27 mouse cellular contexts compared by ENCODE assay signal in the genomic region with DNA sequence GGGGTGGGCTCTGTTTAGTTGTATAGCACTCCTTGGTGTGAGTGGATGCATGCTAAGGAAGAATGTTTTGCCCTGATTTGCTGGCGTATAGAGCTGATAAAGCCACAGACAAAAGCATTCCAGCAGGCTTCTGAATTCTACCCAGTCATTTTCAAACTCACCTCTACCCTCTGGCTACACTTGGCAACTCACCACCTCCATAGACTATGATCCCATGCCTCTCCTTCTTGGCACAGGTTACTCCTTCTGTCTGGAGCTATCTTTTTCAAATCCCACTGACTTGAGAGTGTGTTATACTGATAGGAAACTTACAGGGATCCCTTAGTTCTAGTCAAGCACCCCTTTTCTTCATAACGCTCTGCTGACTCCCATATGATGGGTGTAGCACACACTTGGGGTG. TPM values are rescaled to one million over a fixed set of nuclear protein-coding genes. Genes with fewer than 3 reads are reported as not detected.
"Had no signal": no experiment of that assay in that cellular context is flagged by ENCODE, and none has a peak within 500 bp of the region (broad histone marks: within the 10 kb centered on the region; RNA-seq: fewer than 3 reads in every experiment).

No protein-coding gene starts in this region.

- H3K27ac ChIP-seq: gastrocnemius, adult 2 months; heart, adult 2 months; heart, embryonic 13.5 days; heart, embryonic 15.5 days; hindbrain, embryonic 10.5 days; hindbrain, embryonic 12.5 days; hindbrain, embryonic 14.5 days; intestine, embryonic 15.5 days; kidney, postnatal 0 days; layer of hippocampus, adult 2 months; left cerebral cortex, adult 2 months; limb, embryonic 10.5 days; limb, embryonic 12.5 days; liver, embryonic 13.5 days; liver, embryonic 15.5 days had no signal

- ATAC-seq: hindbrain, embryonic 16.5 days; inflammation-experienced regulatory T-cells, adult 6 months; intestine, embryonic 15.5 days; intestine, postnatal 0 days; liver, postnatal 0 days had no signal

- H3K27me3 ChIP-seq: heart, embryonic 15.5 days; hindbrain, embryonic 12.5 days; intestine, embryonic 15.5 days; limb, embryonic 12.5 days; liver, embryonic 13.5 days; liver, embryonic 15.5 days had no signal

- H3K9me3 ChIP-seq: heart, embryonic 13.5 days; heart, embryonic 15.5 days; hindbrain, embryonic 10.5 days; hindbrain, embryonic 12.5 days; intestine, embryonic 15.5 days; limb, embryonic 10.5 days; limb, embryonic 12.5 days; liver, embryonic 13.5 days; liver, embryonic 15.5 days had no signal

- H3K4me3 ChIP-seq: gastrocnemius, adult 2 months; heart, adult 2 months; heart, embryonic 13.5 days; heart, embryonic 15.5 days; hindbrain, embryonic 10.5 days; hindbrain, embryonic 12.5 days; intestine, embryonic 15.5 days; layer of hippocampus, adult 2 months; left cerebral cortex, adult 2 months; limb, embryonic 10.5 days; limb, embryonic 12.5 days; liver, embryonic 13.5 days; liver, embryonic 15.5 days had no signal

- H3K36me3 ChIP-seq: heart, embryonic 13.5 days; heart, embryonic 15.5 days; hindbrain, embryonic 10.5 days; hindbrain, embryonic 12.5 days; intestine, embryonic 15.5 days; limb, embryonic 10.5 days; limb, embryonic 12.5 days; liver, embryonic 13.5 days; liver, embryonic 15.5 days had no signal

- H3K4me1 ChIP-seq: hindbrain, embryonic 10.5 days; hindbrain, embryonic 12.5 days; intestine, embryonic 15.5 days; limb, embryonic 12.5 days; liver, embryonic 15.5 days had no signal

- H3K4me2 ChIP-seq: heart, embryonic 11.5 days; heart, embryonic 13.5 days; heart, embryonic 15.5 days; hindbrain, embryonic 12.5 days; hindbrain, embryonic 14.5 days; intestine, embryonic 15.5 days; limb, embryonic 12.5 days; liver, embryonic 13.5 days; liver, embryonic 15.5 days had no signal

- DNase-seq: gastrocnemius, adult 2 months; gastrocnemius, postnatal 10 days; gastrocnemius, postnatal 25 days; heart, adult 2 months; heart, postnatal 14 days; heart, postnatal 36 days; kidney, postnatal 4 days; liver; liver, embryonic 13.5 days; liver, postnatal 0 days; lung, adult 2 months had no signal

- H3K9ac ChIP-seq: heart, embryonic 13.5 days; heart, embryonic 15.5 days; hindbrain, embryonic 12.5 days; hindbrain, embryonic 14.5 days; intestine, embryonic 15.5 days; limb, embryonic 12.5 days; liver, embryonic 13.5 days; liver, embryonic 15.5 days; liver, postnatal 0 days had no signal

RNA-seq across cellular contexts. Expression of gene Insc, which starts 32.4 kb away (rescaled TPM):
- polyA plus RNA-seq: inflammation-experienced regulatory T-cells, adult 6 months had no signal

RNA-seq across cellular contexts. Expression of gene Calcb, which starts 57.4 kb away (rescaled TPM):
- polyA plus RNA-seq: heart, embryonic 13.5 days; hindbrain, embryonic 10.5 days; hindbrain, embryonic 12.5 days; inflammation-experienced regulatory T-cells, adult 6 months; kidney, postnatal 0 days; limb, embryonic 10.5 days; limb, embryonic 12.5 days; liver, embryonic 13.5 days; liver, embryonic 15.5 days; liver, postnatal 0 days had no signal
